ENCODE assay signal across 8 mouse cellular contexts in the genomic region with DNA sequence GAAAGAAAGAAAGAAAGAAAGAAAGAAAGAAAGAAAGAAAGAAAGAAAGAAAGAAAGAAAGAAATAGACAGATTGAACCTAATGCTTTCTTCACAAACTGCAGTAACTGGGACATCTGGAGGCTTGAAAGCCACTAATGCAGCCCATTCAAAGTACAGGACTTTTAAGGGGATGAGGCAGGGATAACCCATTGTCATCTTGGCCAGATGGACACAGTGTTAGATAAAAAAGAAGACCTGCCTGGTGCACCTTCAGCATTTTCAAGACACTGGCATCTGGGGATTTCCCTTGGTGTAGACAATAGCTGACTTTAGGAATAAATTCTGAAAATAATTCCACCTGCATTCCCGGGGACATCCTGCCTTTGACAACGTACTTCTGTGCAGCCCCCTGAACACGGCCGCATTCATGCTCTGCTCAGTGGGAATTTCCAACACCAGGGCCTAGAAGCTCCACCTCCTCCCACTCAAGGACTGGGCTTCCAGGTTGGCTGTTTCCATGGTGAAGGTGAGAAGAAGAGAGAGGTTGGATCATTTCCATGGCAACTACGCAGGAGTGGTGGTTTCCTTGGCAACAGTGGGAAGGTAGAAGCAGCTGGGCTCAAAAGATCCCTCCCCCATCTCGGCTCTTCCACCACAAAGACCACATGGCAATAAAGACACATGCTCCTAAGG. TPM values are rescaled to one million over a fixed set of nuclear protein-coding genes. Genes with fewer than 3 reads are reported as not detected.
DNase-seq lines count a peak whose midpoint lies in the region; ATAC-seq and TF ChIP-seq lines count a peak whose summit lies in the region.

No protein-coding gene starts in this region.

- no peaks in the 10 kb centered on the region; the same call in 1 of the 2 replicates for H3K9me3 ChIP-seq in hindbrain, embryonic 11.5 days (ENCODE audit: control insufficient read depth, low read length)
- no peaks in the 10 kb centered on the region for H3K9me3 ChIP-seq in lung, postnatal 0 days (ENCODE audit: low read length)

- no peak overlapping the region for H3K4me3 ChIP-seq in hindbrain, embryonic 11.5 days (ENCODE audit: low read depth, low read length)
- H3K4me3 ChIP-seq in lung, postnatal 0 days (ENCODE audit: low read depth, low read length) = no peak overlapping the region

- no peak for TF ChIP-seq EP300 in lung, postnatal 0 days (IDR thresholded peaks at IDR 0.05)

- no peaks in the 10 kb centered on the region for H3K36me3 ChIP-seq in hindbrain, embryonic 11.5 days (ENCODE audit: control insufficient read depth, insufficient read depth, low read length)
- H3K36me3 ChIP-seq in lung, postnatal 0 days (ENCODE audit: insufficient read depth, low read length) = no peaks in the 10 kb centered on the region

- ATAC-seq in hindbrain, embryonic 11.5 days (ENCODE audit: low FRiP score) = peak; percentile 92
- no peak for ATAC-seq in lung, postnatal 0 days
- no peak for ATAC-seq in CD4-positive, CD25-positive, alpha-beta regulatory T cell, adult 4 months
- ATAC-seq in megakaryocyte-erythroid progenitor cell, adult 5-6 weeks (replicated peaks; ENCODE audit: low FRiP score, low TSS enrichment, poor library complexity, severe bottlenecking) = no peak

- no peak overlapping the region for H3K9ac ChIP-seq in hindbrain, embryonic 11.5 days (ENCODE audit: low read depth, low read length)
- H3K9ac ChIP-seq in lung, postnatal 0 days (replicated peaks; ENCODE audit: low read depth) = no peak overlapping the region

- no peak for TF ChIP-seq CTCF in lung, postnatal 0 days (IDR thresholded peaks at IDR 0.05)

- H3K4me2 ChIP-seq in hindbrain, embryonic 11.5 days (replicated peaks; ENCODE audit: low read depth, low read length) = no peak overlapping the region
- no peak overlapping the region for H3K4me2 ChIP-seq in lung, postnatal 0 days (replicated peaks; ENCODE audit: low read depth, low read length)

- peak; percentile 95 for DNase-seq in R1 (ENCODE audit: low read depth, low spot score)
- peak; percentile 63 to 73 for DNase-seq in cerebellum, postnatal 25 days
- peak; percentile 72 for DNase-seq in hindbrain, embryonic 11.5 days (ENCODE audit: low spot score)
- DNase-seq in lung, postnatal 0 days (ENCODE audit: low spot score) = peak; percentile 61
- DNase-seq in thymus, postnatal 4 days = no peak
- no peak for DNase-seq in spleen, postnatal 36 days (ENCODE audit: low spot score in 2 of 2)

- 25% methylated on average over 6 of the region's 6 CpGs for WGBS in hindbrain, embryonic 11.5 days
- WGBS in lung, postnatal 0 days = 35% methylated on average over 6 of the region's 6 CpGs

- no peaks in the 10 kb centered on the region for H3K4me1 ChIP-seq in hindbrain, embryonic 11.5 days (replicated peaks; ENCODE audit: control insufficient read depth, insufficient read depth, low read length)
- H3K4me1 ChIP-seq in lung, postnatal 0 days (ENCODE audit: insufficient read depth, low read depth, low read length) = peaks cover 7% of the 10 kb centered on the region; the same call in 1 of the 2 replicates

- peak overlapping the region; percentile 53; the same call in 1 of the 2 replicates for H3K27ac ChIP-seq in hindbrain, embryonic 11.5 days (ENCODE audit: low read depth, low read length)
- H3K27ac ChIP-seq in lung, postnatal 0 days (ENCODE audit: low read length) = no peak overlapping the region

- H3K27me3 ChIP-seq in hindbrain, embryonic 11.5 days (ENCODE audit: control insufficient read depth, insufficient read depth, low read length) = no peaks in the 10 kb centered on the region
- no peaks in the 10 kb centered on the region for H3K27me3 ChIP-seq in lung, postnatal 0 days (replicated peaks; ENCODE audit: insufficient read depth, low read length)

RNA-seq across cellular contexts. Expression of gene Rock2, which starts 38.9 kb away (rescaled TPM):
- polyA plus RNA-seq in hindbrain, embryonic 11.5 days (2014; fragmentation: Nextera tagmentation; extraction: Ambion mirVana) = 15.4 and 17.9 TPM in 2 replicates
- polyA plus RNA-seq in lung, postnatal 0 days (2015; fragmentation: Nextera tagmentation; extraction: Ambion mirVana) = 18.2 and 22.9 TPM in 2 replicates
- 10 to 100 TPM; 14.1 to 18.1 TPM for polyA plus RNA-seq in CD4-positive, CD25-positive, alpha-beta regulatory T cell, adult 4 months (2017; shearing (Covaris generic))
- 34.9 and 39.7 TPM in 2 replicates for total RNA-seq in megakaryocyte-erythroid progenitor cell, adult 5-6 weeks (2014; fragmentation: Nextera tagmentation)
- 57.2 and 74.8 TPM in 2 replicates for total RNA-seq in megakaryocyte-erythroid progenitor cell, adult 5-6 weeks (2017)

RNA-seq across cellular contexts. Expression of gene E2f6, which starts 45.0 kb away (rescaled TPM):
- polyA plus RNA-seq in hindbrain, embryonic 11.5 days (2014; fragmentation: Nextera tagmentation; extraction: Ambion mirVana) = 75.3 and 76.5 TPM in 2 replicates
- polyA plus RNA-seq in lung, postnatal 0 days (2015; fragmentation: Nextera tagmentation; extraction: Ambion mirVana) = 11.1 and 14.2 TPM in 2 replicates
- 1 to 10 TPM; 2.6 to 3.7 TPM for polyA plus RNA-seq in CD4-positive, CD25-positive, alpha-beta regulatory T cell, adult 4 months (2017; shearing (Covaris generic))
- total RNA-seq in megakaryocyte-erythroid progenitor cell, adult 5-6 weeks (2014; fragmentation: Nextera tagmentation) = 68.4 and 73.2 TPM in 2 replicates
- 71.5 and 73.6 TPM in 2 replicates for total RNA-seq in megakaryocyte-erythroid progenitor cell, adult 5-6 weeks (2017)

RNA-seq across cellular contexts. Expression of gene Greb1, which starts 55.1 kb away (rescaled TPM):
- 8.8 and 11.2 TPM in 2 replicates for polyA plus RNA-seq in hindbrain, embryonic 11.5 days (2014; fragmentation: Nextera tagmentation; extraction: Ambion mirVana)
- 0.46 and 1.1 TPM in 2 replicates for polyA plus RNA-seq in lung, postnatal 0 days (2015; fragmentation: Nextera tagmentation; extraction: Ambion mirVana)
- under 1 TPM; 0.05 to 0.13 TPM for polyA plus RNA-seq in CD4-positive, CD25-positive, alpha-beta regulatory T cell, adult 4 months (2017; shearing (Covaris generic))
- 7.2 TPM in 1 of 2 replicates, not detected in the other for total RNA-seq in megakaryocyte-erythroid progenitor cell, adult 5-6 weeks (2014; fragmentation: Nextera tagmentation)
- not detected in 2 replicates for total RNA-seq in megakaryocyte-erythroid progenitor cell, adult 5-6 weeks (2017)

Comparison
In these comparisons a context has a peak if more than half of its experiments do, and no peak if none do; other contexts are left out.
1. DNase-seq: peak in R1 (single experiment), cerebellum, postnatal 25 days (2 of 2), hindbrain, embryonic 11.5 days (single experiment) and lung, postnatal 0 days (single experiment); none in thymus, postnatal 4 days (single experiment) and spleen, postnatal 36 days (0 of 2).